Mouse (Mus musculus): ENCODE results near the gene Kazald1. TPM values are rescaled to one million over a fixed set of nuclear protein-coding genes. Genes with fewer than 3 reads are reported as not detected.

Kazald1 gene
- polyA plus RNA-seq, 1 experiment = 15.0 TPM

GRCm38 (mm10) chr19:45045236-45045635, 29.8 kb upstream of the Kazald1 start:
- Histone ChIP-seq H3K27me3 (ENCODE audit: control insufficient read depth, insufficient read depth, low read length) (no peaks in the 10 kb centered on the region), H3K4me3 (replicated peaks; ENCODE audit: insufficient read depth, low read depth, low read length) (no peak overlapping the region)
- DNase-seq = peak in 1 of 2 experiments; percentile 12

GRCm38 (mm10) chr19:45045651-45046050, 29.4 kb upstream of the Kazald1 start, which contains the start of gene Pdzd7:
Gene Pdzd7 (minus strand): TSS chr19:45045717.
- Histone ChIP-seq H3K27me3 (ENCODE audit: control insufficient read depth, insufficient read depth, low read length) (no peaks in the 10 kb centered on the region), H3K4me1 (ENCODE audit: control insufficient read depth, insufficient read depth, low read length) (peaks cover 13% of the 10 kb centered on the region), H3K4me3 (replicated peaks; ENCODE audit: insufficient read depth, low read depth, low read length) (peak within 1 kb of the TSS; percentile 94), H3K27ac (ENCODE audit: insufficient read depth, low read length) (peak within 1 kb of the TSS; percentile 87; the same call in 1 of the 2 replicates)
- no peak for DNase-seq
- 86% methylated on average over 5 of the region's 5 CpGs for WGBS
- TF ChIP-seq CTCF (IDR thresholded peaks at IDR 0.05; ENCODE audit: borderline replicate concordance, insufficient read depth, low read depth, low read length) = no peak

More at GRCm38 (mm10) chr19:45045236-45045635, 29.8 kb upstream of the Kazald1 start:
- Histone ChIP-seq H3K27ac (ENCODE audit: insufficient read depth, low read length) (no peak overlapping the region), H3K4me1 (ENCODE audit: control insufficient read depth, insufficient read depth, low read length) (peaks cover 13% of the 10 kb centered on the region)
- TF ChIP-seq CTCF (IDR thresholded peaks at IDR 0.05; ENCODE audit: borderline replicate concordance, insufficient read depth, low read depth, low read length) (no peak), POLR2A (IDR thresholded peaks at IDR 0.05; ENCODE audit: borderline replicate concordance, insufficient read depth, low read length) (no peak)
- WGBS = 72% methylated on average over 15 of the region's 15 CpGs

GRCm38 (mm10) chr19:45046523-45047321, 28.3 kb upstream of the Kazald1 start:
- H3K27me3 ChIP-seq (ENCODE audit: control insufficient read depth, insufficient read depth, low read length) = no peaks in the 10 kb centered on the region
- peak overlapping the region; percentile 87 for H3K27ac ChIP-seq (ENCODE audit: insufficient read depth, low read length)
- WGBS = under 1% methylated on average over 34 of the region's 34 CpGs
- H3K4me1 ChIP-seq (ENCODE audit: control insufficient read depth, insufficient read depth, low read length) = peaks cover 13% of the 10 kb centered on the region
- peak; percentile 95 to 97 for DNase-seq
- TF ChIP-seq POLR2A (IDR thresholded peaks at IDR 0.05; ENCODE audit: borderline replicate concordance, insufficient read depth, low read length) (0 out of 2 replicates have a peak, but pooled peaks have one; percentile 22), CTCF (IDR thresholded peaks at IDR 0.05; ENCODE audit: borderline replicate concordance, insufficient read depth, low read depth, low read length) (no peak)
- H3K4me3 ChIP-seq (replicated peaks; ENCODE audit: insufficient read depth, low read depth, low read length) = peak overlapping the region; percentile 94

- Histone ChIP-seq H3K27me3 (ENCODE audit: control insufficient read depth, insufficient read depth, low read length) (no peaks in the 10 kb centered on the region), H3K4me3 (replicated peaks; ENCODE audit: insufficient read depth, low read depth, low read length) (peak within 1 kb of the TSS; percentile 94), H3K4me1 (ENCODE audit: control insufficient read depth, insufficient read depth, low read length) (peaks cover 13% of the 10 kb centered on the region), H3K27ac (ENCODE audit: insufficient read depth, low read length) (peak within 1 kb of the TSS; percentile 87)
- peak; percentile 97 for DNase-seq
- WGBS = under 1% methylated on average over 26 of the region's 26 CpGs
- TF ChIP-seq POLR2A (IDR thresholded peaks at IDR 0.05; ENCODE audit: borderline replicate concordance, insufficient read depth, low read length) (peak; percentile 67), CTCF (IDR thresholded peaks at IDR 0.05; ENCODE audit: borderline replicate concordance, insufficient read depth, low read depth, low read length) (peak; percentile 74)
Measured at GRCm38 (mm10) chr19:45047417-45047934, 27.6 kb upstream of the Kazald1 start, which contains the start of gene Sfxn3. Gene Sfxn3 (plus strand): TSS chr19:45047503.

- TF ChIP-seq CTCF (IDR thresholded peaks at IDR 0.05; ENCODE audit: borderline replicate concordance, insufficient read depth, low read depth, low read length) (no peak), POLR2A (IDR thresholded peaks at IDR 0.05; ENCODE audit: borderline replicate concordance, insufficient read depth, low read length) (no peak)
- Histone ChIP-seq H3K27ac (ENCODE audit: insufficient read depth, low read length) (peak overlapping the region; percentile 87), H3K4me3 (replicated peaks; ENCODE audit: insufficient read depth, low read depth, low read length) (peak overlapping the region; percentile 94), H3K4me1 (ENCODE audit: control insufficient read depth, insufficient read depth, low read length) (peaks cover 13% of the 10 kb centered on the region), H3K27me3 (ENCODE audit: control insufficient read depth, insufficient read depth, low read length) (no peaks in the 10 kb centered on the region)
- under 1% methylated on average over 11 of the region's 11 CpGs for WGBS
- DNase-seq = peak; percentile 72 to 81
Measured at GRCm38 (mm10) chr19:45047935-45048643, 27.0 kb upstream of the Kazald1 start.

- TF ChIP-seq CTCF (IDR thresholded peaks at IDR 0.05; ENCODE audit: borderline replicate concordance, insufficient read depth, low read depth, low read length) (no peak), POLR2A (IDR thresholded peaks at IDR 0.05; ENCODE audit: borderline replicate concordance, insufficient read depth, low read length) (no peak)
- Histone ChIP-seq H3K27me3 (ENCODE audit: control insufficient read depth, insufficient read depth, low read length) (no peaks in the 10 kb centered on the region), H3K4me1 (ENCODE audit: control insufficient read depth, insufficient read depth, low read length) (peaks cover 13% of the 10 kb centered on the region), H3K4me3 (replicated peaks; ENCODE audit: insufficient read depth, low read depth, low read length) (peak overlapping the region; percentile 94), H3K27ac (ENCODE audit: insufficient read depth, low read length) (peak overlapping the region; percentile 87)
- peak in 1 of 2 experiments; percentile 36 for DNase-seq
- 62% methylated on average over 12 of the region's 12 CpGs for WGBS
Measured at GRCm38 (mm10) chr19:45048644-45049365, 26.2 kb upstream of the Kazald1 start.

GRCm38 (mm10) chr19:45049523-45049922, 25.5 kb upstream of the Kazald1 start:
- Histone ChIP-seq H3K4me3 (replicated peaks; ENCODE audit: insufficient read depth, low read depth, low read length) (no peak overlapping the region), H3K27me3 (ENCODE audit: control insufficient read depth, insufficient read depth, low read length) (no peaks in the 10 kb centered on the region), H3K27ac (ENCODE audit: insufficient read depth, low read length) (peak overlapping the region; percentile 87), H3K4me1 (ENCODE audit: control insufficient read depth, insufficient read depth, low read length) (peaks cover 13% of the 10 kb centered on the region)
- WGBS = 38% methylated on average over 9 of the region's 9 CpGs
- DNase-seq = peak in 1 of 2 experiments; percentile 36
- TF ChIP-seq CTCF (IDR thresholded peaks at IDR 0.05; ENCODE audit: borderline replicate concordance, insufficient read depth, low read depth, low read length) (no peak), POLR2A (IDR thresholded peaks at IDR 0.05; ENCODE audit: borderline replicate concordance, insufficient read depth, low read length) (no peak)

Measured in cerebellum, adult 2 months (tissue).